Mouse (Mus musculus): ENCODE results near the gene Slc30a3. TPM values are rescaled to one million over a fixed set of nuclear protein-coding genes. Genes with fewer than 3 reads are reported as not detected.

Slc30a3 gene
- polyA plus RNA-seq, 1 experiment from 2014 or later: 0.25 TPM

- H3K27ac ChIP-seq: no peak overlapping the region
- no peaks in the 10 kb centered on the region for H3K36me3 ChIP-seq
- H3K4me1 ChIP-seq (replicated peaks): peaks cover 35% of the 10 kb centered on the region
- peak overlapping the region; percentile 45 for H3K4me3 ChIP-seq
- H3K27me3 ChIP-seq: peaks cover 96% of the 10 kb centered on the region
- peak overlapping the region; percentile 73 for H3K4me2 ChIP-seq
- ATAC-seq (replicated peaks; ENCODE audit: insufficient number of reproducible peaks, insufficient read depth, low FRiP score, low read depth): no peak
- 5% methylated on average over 44 of the region's 53 CpGs for WGBS
- 0 out of 2 replicates have a peak overlapping the region, but pooled peaks have one; percentile 28 for H3K9ac ChIP-seq
- H3K9me3 ChIP-seq (replicated peaks): no peaks in the 10 kb centered on the region
These were observed 15.6 kb downstream of the Slc30a3 start for GRCm38 (mm10) chr5:31092231-31092975.

- Histone ChIP-seq H3K4me2 (no peak overlapping the region), H3K27ac (no peak overlapping the region), H3K27me3 (peaks cover 57% of the 10 kb centered on the region), H3K9me3 (replicated peaks) (no peaks in the 10 kb centered on the region), H3K4me1 (replicated peaks) (peaks cover 22% of the 10 kb centered on the region), H3K36me3 (no peaks in the 10 kb centered on the region), H3K4me3 (no peak overlapping the region), H3K9ac (no peak overlapping the region)
- 56% methylated on average over 2 of the region's 2 CpGs for WGBS
- no peak for ATAC-seq (replicated peaks; ENCODE audit: insufficient number of reproducible peaks, insufficient read depth, low FRiP score, low read depth)
These were observed 20.9 kb downstream of the Slc30a3 start for GRCm38 (mm10) chr5:31087131-31087530.

- no peak overlapping the region for H3K9ac ChIP-seq
- H3K4me3 ChIP-seq: no peak overlapping the region
- H3K4me1 ChIP-seq (replicated peaks): peaks cover 23% of the 10 kb centered on the region
- H3K27ac ChIP-seq: no peak overlapping the region
- no peak overlapping the region for H3K4me2 ChIP-seq
- WGBS: 18% methylated on average over 7 of the region's 7 CpGs
- no peak for ATAC-seq (replicated peaks; ENCODE audit: insufficient number of reproducible peaks, insufficient read depth, low FRiP score, low read depth)
- H3K36me3 ChIP-seq: no peaks in the 10 kb centered on the region
- H3K27me3 ChIP-seq: peaks cover 52% of the 10 kb centered on the region
- H3K9me3 ChIP-seq (replicated peaks): no peaks in the 10 kb centered on the region
These were observed 21.4 kb downstream of the Slc30a3 start for GRCm38 (mm10) chr5:31086606-31087005.

DNA sequence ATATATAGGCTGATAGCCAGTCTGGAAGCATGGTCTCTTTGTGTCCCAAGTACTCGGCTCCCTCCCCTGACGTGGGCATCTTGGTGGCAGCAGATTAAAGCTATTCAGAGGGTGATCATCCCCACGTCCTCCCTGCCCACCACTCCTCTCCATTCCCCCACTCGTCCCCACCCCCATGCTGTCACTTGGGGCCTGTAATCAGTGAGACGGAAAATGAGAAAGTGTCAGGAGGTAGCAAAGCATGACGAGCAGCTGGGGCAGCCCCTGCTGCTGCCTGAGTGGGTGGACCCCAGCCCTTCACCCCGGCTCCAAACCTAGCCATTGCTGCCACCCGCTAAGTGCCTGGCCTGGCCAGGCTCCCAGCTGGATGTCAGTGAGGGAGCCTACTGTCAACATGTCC lies 24.1 kb downstream of the Slc30a3 start:
- H3K27ac ChIP-seq: peak overlapping the region; percentile 31; the same call in 1 of the 2 replicates
- no peaks in the 10 kb centered on the region for H3K36me3 ChIP-seq
- H3K4me3 ChIP-seq: 0 out of 2 replicates have a peak overlapping the region, but pooled peaks have one; percentile 4
- H3K27me3 ChIP-seq: peaks cover 26% of the 10 kb centered on the region
- ATAC-seq (replicated peaks; ENCODE audit: insufficient number of reproducible peaks, insufficient read depth, low FRiP score, low read depth): no peak; the same call in 1 of the 2 replicates
- WGBS: 8% methylated on average over 8 of the region's 8 CpGs
- H3K9me3 ChIP-seq (replicated peaks): no peaks in the 10 kb centered on the region
- peak overlapping the region; percentile 52 for H3K4me2 ChIP-seq
- peaks cover 29% of the 10 kb centered on the region for H3K4me1 ChIP-seq (replicated peaks)
- H3K9ac ChIP-seq: no peak overlapping the region

- H3K4me1 ChIP-seq (replicated peaks): peaks cover 29% of the 10 kb centered on the region
- peak; percentile 54; the same call in 1 of the 2 replicates for ATAC-seq (replicated peaks; ENCODE audit: insufficient number of reproducible peaks, insufficient read depth, low FRiP score, low read depth)
- H3K4me3 ChIP-seq: peak overlapping the region; percentile 14
- H3K27me3 ChIP-seq: peaks cover 17% of the 10 kb centered on the region
- no peaks in the 10 kb centered on the region for H3K9me3 ChIP-seq (replicated peaks)
- H3K9ac ChIP-seq: no peak overlapping the region; the same call in 1 of the 2 replicates
- H3K36me3 ChIP-seq: peaks cover 1% of the 10 kb centered on the region; the same call in 1 of the 2 replicates
- 7% methylated on average over 12 of the region's 12 CpGs for WGBS
- peak overlapping the region; percentile 55 for H3K27ac ChIP-seq
- H3K4me2 ChIP-seq: peak overlapping the region; percentile 52
These were observed 25.0 kb downstream of the Slc30a3 start for GRCm38 (mm10) chr5:31082935-31083625.

- Histone ChIP-seq H3K4me1 (replicated peaks) (peaks cover 29% of the 10 kb centered on the region), H3K9me3 (replicated peaks) (no peaks in the 10 kb centered on the region), H3K9ac (no peak overlapping the region), H3K4me3 (peak overlapping the region; percentile 14; the same call in 1 of the 2 replicates), H3K27ac (peak overlapping the region; percentile 55; the same call in 1 of the 2 replicates), H3K27me3 (peaks cover 12% of the 10 kb centered on the region; the same call in 1 of the 2 replicates), H3K4me2 (peak overlapping the region; percentile 52), H3K36me3 (peaks cover 8% of the 10 kb centered on the region; the same call in 1 of the 2 replicates)
- WGBS: 9% methylated on average over 5 of the region's 5 CpGs
- no peak for ATAC-seq (replicated peaks; ENCODE audit: insufficient number of reproducible peaks, insufficient read depth, low FRiP score, low read depth)
These were observed 25.7 kb downstream of the Slc30a3 start for GRCm38 (mm10) chr5:31082355-31082754.

GRCm38 (mm10) chr5:31081386-31081785 lies 26.7 kb downstream of the Slc30a3 start:
- Histone ChIP-seq H3K9me3 (replicated peaks) (no peaks in the 10 kb centered on the region), H3K27ac (no peak overlapping the region), H3K27me3 (peaks cover 7% of the 10 kb centered on the region; the same call in 1 of the 2 replicates), H3K4me1 (replicated peaks) (peaks cover 29% of the 10 kb centered on the region), H3K4me2 (no peak overlapping the region), H3K36me3 (peaks cover 16% of the 10 kb centered on the region; the same call in 1 of the 2 replicates), H3K9ac (no peak overlapping the region), H3K4me3 (no peak overlapping the region)
- WGBS: 84% methylated on average over 3 of the region's 3 CpGs
- ATAC-seq (replicated peaks; ENCODE audit: insufficient number of reproducible peaks, insufficient read depth, low FRiP score, low read depth): no peak

- WGBS: 67% methylated on average over 3 of the region's 3 CpGs
- Histone ChIP-seq H3K36me3 (peaks cover 22% of the 10 kb centered on the region), H3K9me3 (replicated peaks) (no peaks in the 10 kb centered on the region), H3K27ac (no peak overlapping the region), H3K4me1 (replicated peaks) (peaks cover 29% of the 10 kb centered on the region), H3K4me3 (no peak overlapping the region), H3K4me2 (no peak overlapping the region), H3K9ac (no peak overlapping the region), H3K27me3 (peaks cover under 1% of the 10 kb centered on the region; the same call in 1 of the 2 replicates)
- no peak for ATAC-seq (replicated peaks; ENCODE audit: insufficient number of reproducible peaks, insufficient read depth, low FRiP score, low read depth)
These were observed 27.3 kb downstream of the Slc30a3 start for GRCm38 (mm10) chr5:31080795-31081164.

DNA sequence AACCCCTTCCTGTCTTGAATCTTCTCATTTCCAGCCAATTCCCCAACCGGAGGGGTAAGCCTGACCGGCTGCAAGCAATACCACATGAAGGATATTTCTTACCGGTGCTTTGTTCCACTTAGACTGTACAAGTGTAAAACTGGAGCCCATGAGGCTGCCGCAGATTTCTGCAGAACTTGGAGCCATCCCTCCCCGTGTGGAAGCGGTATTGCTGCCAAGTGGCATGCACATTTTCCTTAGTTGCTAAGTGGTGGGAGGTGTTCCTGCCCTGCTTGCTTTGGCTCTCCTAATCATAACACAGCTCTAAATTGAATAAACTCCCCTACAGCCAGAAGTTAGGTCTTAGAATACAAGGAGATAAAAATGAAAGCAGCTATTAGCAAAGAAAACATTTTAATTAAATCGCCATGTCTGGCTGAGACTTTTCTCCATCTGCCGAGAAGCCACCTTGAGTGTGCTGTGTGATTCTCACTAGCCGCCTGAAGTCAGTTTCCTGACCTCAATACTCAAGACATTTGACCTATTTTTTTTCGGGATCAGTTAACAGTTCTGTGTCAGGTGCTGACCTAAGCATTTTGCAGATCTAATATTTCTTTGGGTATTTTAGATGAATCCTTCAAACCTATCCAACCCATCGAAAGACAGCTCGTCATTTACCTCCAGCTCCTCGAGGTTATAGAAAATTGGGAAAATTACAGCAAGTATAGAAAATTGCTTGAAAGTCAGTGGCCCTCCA lies 27.8 kb downstream of the Slc30a3 start:
- Histone ChIP-seq H3K27me3 (no peaks in the 10 kb centered on the region), H3K4me2 (no peak overlapping the region), H3K4me3 (no peak overlapping the region), H3K9ac (no peak overlapping the region), H3K9me3 (replicated peaks) (no peaks in the 10 kb centered on the region), H3K4me1 (replicated peaks) (peaks cover 29% of the 10 kb centered on the region), H3K36me3 (peaks cover 28% of the 10 kb centered on the region), H3K27ac (0 out of 2 replicates have a peak overlapping the region, but pooled peaks have one; percentile 22)
- no peak for ATAC-seq (replicated peaks; ENCODE audit: insufficient number of reproducible peaks, insufficient read depth, low FRiP score, low read depth)
- 63% methylated on average over 13 of the region's 13 CpGs for WGBS

DNA sequence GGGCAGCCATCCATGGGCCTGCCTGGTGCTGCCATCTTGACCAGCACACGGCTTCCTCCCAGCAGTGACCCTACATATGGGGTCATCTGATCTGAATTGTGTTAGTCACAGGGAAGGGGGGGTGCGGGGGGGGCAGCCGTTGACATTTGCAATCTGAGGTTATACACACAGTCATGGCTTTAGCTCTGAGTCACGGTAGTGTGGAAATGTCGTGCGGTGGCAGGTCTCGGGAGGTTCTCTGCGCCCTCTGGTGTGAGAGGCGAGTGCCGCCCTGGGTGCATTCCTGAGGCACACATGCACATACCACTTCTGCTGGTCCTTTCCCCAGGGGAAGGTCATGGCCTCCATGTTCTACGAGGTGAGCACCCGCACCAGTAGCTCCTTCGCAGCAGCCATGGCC lies 31.7 kb downstream of the Slc30a3 start:
- no peak overlapping the region for H3K4me3 ChIP-seq
- no peak for ATAC-seq (replicated peaks; ENCODE audit: insufficient number of reproducible peaks, insufficient read depth, low FRiP score, low read depth)
- H3K9me3 ChIP-seq (replicated peaks): no peaks in the 10 kb centered on the region
- no peaks in the 10 kb centered on the region for H3K27me3 ChIP-seq
- H3K27ac ChIP-seq: no peak overlapping the region
- no peak overlapping the region for H3K4me2 ChIP-seq
- peaks cover 6% of the 10 kb centered on the region for H3K4me1 ChIP-seq (replicated peaks)
- H3K36me3 ChIP-seq: peaks cover 63% of the 10 kb centered on the region
- WGBS: 77% methylated on average over 13 of the region's 13 CpGs
- H3K9ac ChIP-seq: no peak overlapping the region

- Histone ChIP-seq H3K4me2 (no peak overlapping the region), H3K27ac (no peak overlapping the region), H3K9me3 (replicated peaks) (no peaks in the 10 kb centered on the region), H3K36me3 (peaks cover 94% of the 10 kb centered on the region), H3K4me1 (replicated peaks) (no peaks in the 10 kb centered on the region), H3K27me3 (no peaks in the 10 kb centered on the region), H3K4me3 (no peak overlapping the region), H3K9ac (no peak overlapping the region)
- WGBS: 90% methylated on average over 12 of the region's 12 CpGs
- ATAC-seq (replicated peaks; ENCODE audit: insufficient number of reproducible peaks, insufficient read depth, low FRiP score, low read depth): no peak
These were observed 34.9 kb downstream of the Slc30a3 start for GRCm38 (mm10) chr5:31073176-31073575.
